Mouse (Mus musculus): ENCODE results near the gene Sptb. TPM values are rescaled to one million over a fixed set of nuclear protein-coding genes. Genes with fewer than 3 reads are reported as not detected.

The Sptb gene
- polyA plus RNA-seq, 1 experiment from 2014 or later = 5.2 TPM

- Histone ChIP-seq H3K27me3 (replicated peaks) (no peaks in the 10 kb centered on the region), H3K9ac (no peak overlapping the region), H3K36me3 (no peaks in the 10 kb centered on the region), H3K4me3 (no peak overlapping the region), H3K4me1 (peaks cover 86% of the 10 kb centered on the region), H3K27ac (replicated peaks) (no peak overlapping the region), H3K9me3 (no peaks in the 10 kb centered on the region), H3K4me2 (no peak overlapping the region)
- no peak for ATAC-seq (ENCODE audit: extremely low read depth, insufficient number of reproducible peaks, low FRiP score, low TSS enrichment)
- WGBS = 79% methylated on average over 8 of the region's 8 CpGs
Observed at GRCm38 (mm10) chr12:76672008-76672407, 38.3 kb downstream of the Sptb start.

- no peaks in the 10 kb centered on the region for H3K36me3 ChIP-seq
- peak overlapping the region; percentile 51 for H3K4me2 ChIP-seq
- H3K9me3 ChIP-seq = no peaks in the 10 kb centered on the region
- H3K27me3 ChIP-seq (replicated peaks) = no peaks in the 10 kb centered on the region
- ATAC-seq (ENCODE audit: extremely low read depth, insufficient number of reproducible peaks, low FRiP score, low TSS enrichment) = no peak
- H3K27ac ChIP-seq (replicated peaks) = peak overlapping the region; percentile 53; the same call in 1 of the 2 replicates
- peak overlapping the region; percentile 8 for H3K4me3 ChIP-seq
- peak overlapping the region; percentile 50; the same call in 1 of the 2 replicates for H3K9ac ChIP-seq
- peaks cover 72% of the 10 kb centered on the region for H3K4me1 ChIP-seq
- WGBS = 34% methylated on average over 13 of the region's 13 CpGs
Observed at GRCm38 (mm10) chr12:76670533-76671086, 39.7 kb downstream of the Sptb start.

- Histone ChIP-seq H3K27me3 (replicated peaks) (no peaks in the 10 kb centered on the region), H3K9me3 (no peaks in the 10 kb centered on the region), H3K4me2 (peak overlapping the region; percentile 51), H3K4me3 (peak overlapping the region; percentile 8), H3K4me1 (peaks cover 67% of the 10 kb centered on the region), H3K27ac (replicated peaks) (peak overlapping the region; percentile 53; the same call in 1 of the 2 replicates), H3K36me3 (no peaks in the 10 kb centered on the region), H3K9ac (peak overlapping the region; percentile 13; the same call in 1 of the 2 replicates)
- ATAC-seq (ENCODE audit: extremely low read depth, insufficient number of reproducible peaks, low FRiP score, low TSS enrichment) = no peak
- WGBS = 27% methylated on average over 5 of the region's 5 CpGs
Observed at GRCm38 (mm10) chr12:76669956-76670530, 40.3 kb downstream of the Sptb start.

- Histone ChIP-seq H3K27ac (replicated peaks) (no peak overlapping the region), H3K4me3 (no peak overlapping the region), H3K9ac (no peak overlapping the region; the same call in 1 of the 2 replicates), H3K36me3 (no peaks in the 10 kb centered on the region), H3K4me2 (no peak overlapping the region), H3K9me3 (no peaks in the 10 kb centered on the region), H3K27me3 (replicated peaks) (no peaks in the 10 kb centered on the region), H3K4me1 (peaks cover 65% of the 10 kb centered on the region)
- 73% methylated on average over 7 of the region's 7 CpGs for WGBS
- no peak for ATAC-seq (ENCODE audit: extremely low read depth, insufficient number of reproducible peaks, low FRiP score, low TSS enrichment)
Observed at GRCm38 (mm10) chr12:76668654-76669419, 41.5 kb downstream of the Sptb start.

GRCm38 (mm10) chr12:76651788-76652345 is 58.5 kb downstream of the Sptb start:
- peak overlapping the region; percentile 31; the same call in 1 of the 2 replicates for H3K4me2 ChIP-seq
- WGBS = 49% methylated on average over 6 of the region's 6 CpGs
- peaks cover 30% of the 10 kb centered on the region for H3K4me1 ChIP-seq
- peaks cover 16% of the 10 kb centered on the region; the same call in 1 of the 2 replicates for H3K27me3 ChIP-seq (replicated peaks)
- H3K9me3 ChIP-seq = no peaks in the 10 kb centered on the region
- H3K4me3 ChIP-seq = no peak overlapping the region
- H3K36me3 ChIP-seq = no peaks in the 10 kb centered on the region
- H3K9ac ChIP-seq = peak overlapping the region; percentile 59; the same call in 1 of the 2 replicates
- H3K27ac ChIP-seq (replicated peaks) = peak overlapping the region; percentile 71
- no peak for ATAC-seq (ENCODE audit: extremely low read depth, insufficient number of reproducible peaks, low FRiP score, low TSS enrichment)

- H3K4me1 ChIP-seq = peaks cover 46% of the 10 kb centered on the region
- peak overlapping the region; percentile 11; the same call in 1 of the 2 replicates for H3K4me2 ChIP-seq
- ATAC-seq (ENCODE audit: extremely low read depth, insufficient number of reproducible peaks, low FRiP score, low TSS enrichment) = no peak
- H3K9me3 ChIP-seq = no peaks in the 10 kb centered on the region
- H3K27me3 ChIP-seq (replicated peaks) = peaks cover 16% of the 10 kb centered on the region; the same call in 1 of the 2 replicates
- no peaks in the 10 kb centered on the region for H3K36me3 ChIP-seq
- H3K9ac ChIP-seq = no peak overlapping the region
- H3K27ac ChIP-seq (replicated peaks) = no peak overlapping the region
- 61% methylated on average over 16 of the region's 16 CpGs for WGBS
- no peak overlapping the region for H3K4me3 ChIP-seq
Observed at GRCm38 (mm10) chr12:76649708-76650687, 60.3 kb downstream of the Sptb start.

- 0 out of 2 replicates have a peak overlapping the region, but pooled peaks have one; percentile 12 for H3K27ac ChIP-seq (replicated peaks)
- 53% methylated on average over 23 of the region's 23 CpGs for WGBS
- H3K4me3 ChIP-seq = no peak overlapping the region
- peaks cover 16% of the 10 kb centered on the region; the same call in 1 of the 2 replicates for H3K27me3 ChIP-seq (replicated peaks)
- H3K36me3 ChIP-seq = no peaks in the 10 kb centered on the region
- peaks cover 48% of the 10 kb centered on the region for H3K4me1 ChIP-seq
- no peak overlapping the region for H3K9ac ChIP-seq
- no peak for ATAC-seq (ENCODE audit: extremely low read depth, insufficient number of reproducible peaks, low FRiP score, low TSS enrichment)
- H3K4me2 ChIP-seq = peak overlapping the region; percentile 31
- H3K9me3 ChIP-seq = no peaks in the 10 kb centered on the region
Observed at GRCm38 (mm10) chr12:76645222-76646110, 64.9 kb downstream of the Sptb start.

- Histone ChIP-seq H3K9me3 (no peaks in the 10 kb centered on the region), H3K27me3 (replicated peaks) (0 out of 2 replicates have a peak, but pooled peaks cover 9% of the 10 kb centered on the region), H3K4me3 (no peak overlapping the region), H3K4me1 (peaks cover 41% of the 10 kb centered on the region), H3K36me3 (no peaks in the 10 kb centered on the region), H3K9ac (no peak overlapping the region), H3K27ac (replicated peaks) (no peak overlapping the region), H3K4me2 (no peak overlapping the region)
- ATAC-seq (ENCODE audit: extremely low read depth, insufficient number of reproducible peaks, low FRiP score, low TSS enrichment) = no peak
- 47% methylated on average over 8 of the region's 8 CpGs for WGBS
Observed at GRCm38 (mm10) chr12:76643679-76644078, 66.7 kb downstream of the Sptb start.

- WGBS = 64% methylated on average over 4 of the region's 4 CpGs
- H3K27me3 ChIP-seq (replicated peaks) = 0 out of 2 replicates have a peak, but pooled peaks cover 5% of the 10 kb centered on the region
- peaks cover 41% of the 10 kb centered on the region for H3K4me1 ChIP-seq
- no peak overlapping the region for H3K4me3 ChIP-seq
- no peak for ATAC-seq (ENCODE audit: extremely low read depth, insufficient number of reproducible peaks, low FRiP score, low TSS enrichment)
- H3K36me3 ChIP-seq = no peaks in the 10 kb centered on the region
- no peak overlapping the region for H3K4me2 ChIP-seq
- H3K27ac ChIP-seq (replicated peaks) = no peak overlapping the region
- no peak overlapping the region for H3K9ac ChIP-seq
- H3K9me3 ChIP-seq = no peaks in the 10 kb centered on the region
Observed at GRCm38 (mm10) chr12:76642616-76643015, 67.7 kb downstream of the Sptb start.
